Mouse (Mus musculus) ES-E14 (cell line): ENCODE data around the gene Dcpp2.

ENCODE experiments used
- CHD2 ChIP-seq: IDR thresholded peaks from 2 replicates; pipeline ENCODE4 v1.6.1; 2014; ENCODE audit warnings: mild to moderate bottlenecking, low read depth, low read length, inconsistent platforms
- HCFC1 ChIP-seq: IDR thresholded peaks from 2 replicates; pipeline ENCODE4 v1.6.1; 2012; ENCODE audit warnings: low read length, inconsistent platforms, borderline replicate concordance; ENCODE audit not compliant: insufficient read depth
- ZC3H11A ChIP-seq: IDR thresholded peaks from 2 replicates; pipeline ENCODE4 v1.6.1; 2012; ENCODE audit warnings: low read depth, mild to moderate bottlenecking, inconsistent platforms, low read length, borderline replicate concordance
- ZNF384 ChIP-seq: IDR thresholded peaks from 2 replicates; pipeline ENCODE4 v1.6.1; 2012; ENCODE audit warnings: low read depth, low read length, inconsistent platforms

GRCm38 (mm10) chr17:23925090-23925493 lies 44.4 kb downstream of the Dcpp2 start:
- no peak for TF ChIP-seq ZNF384
- no peak for TF ChIP-seq HCFC1
- no peak for TF ChIP-seq ZC3H11A
- no peak for TF ChIP-seq CHD2
